Mouse (Mus musculus): ENCODE data around the gene Gm8011. TPM values are rescaled to one million over a fixed set of nuclear protein-coding genes. Genes with fewer than 3 reads are reported as not detected.
"Not testable (repeated sequence)": the region's sequence is repeated elsewhere in the genome, so short reads cannot be mapped to it uniquely, and the experiment has no call there.

Gm8011 gene
- not detected in 2 replicates for polyA plus RNA-seq (2012; rRNA removed)

GRCm38 (mm10) chr14:42463581-42463980, at the start of gene Gm8011:
Gene Gm8011 (plus strand): TSS chr14:42463881.
- H3K36me3 ChIP-seq (ENCODE audit: control insufficient read depth, insufficient read depth, low read length); H3K4me3 ChIP-seq (ENCODE audit: insufficient read depth, low read depth, low read length); H3K27ac ChIP-seq (ENCODE audit: insufficient read depth, low read depth, low read length); H3K4me1 ChIP-seq (ENCODE audit: control insufficient read depth, insufficient read depth, low read length); H3K27me3 ChIP-seq (replicated peaks; ENCODE audit: control insufficient read depth, insufficient read depth, low read length); DNase-seq: not testable (repeated sequence)
- 49% methylated on average over 2 of the region's 2 CpGs for WGBS

DNA sequence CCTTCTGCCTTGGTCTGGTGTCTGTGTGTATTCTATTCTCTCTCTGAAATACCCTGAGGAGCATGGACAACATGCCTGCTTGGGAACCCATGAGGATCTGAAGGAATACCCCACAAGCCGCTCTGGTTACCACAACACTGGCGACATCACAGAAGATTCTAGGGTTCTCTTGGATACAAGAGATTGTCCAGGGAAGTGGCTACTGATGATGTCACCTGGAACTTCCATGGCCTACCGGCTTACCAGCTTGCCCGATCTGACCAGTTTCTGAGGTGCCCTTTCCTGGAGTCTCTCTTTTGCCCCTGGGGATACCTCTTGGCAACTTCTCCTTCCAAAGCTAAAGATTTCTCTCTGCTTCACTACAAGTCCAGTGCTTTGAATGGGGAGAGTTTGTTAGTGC, 24.1 kb upstream of the Gm8011 start, which contains the start of gene Gm8005:
Gene Gm8005, minus strand, starts transcription at position 101 of the 400 bp plus-strand sequence.
- not testable (repeated sequence) for H3K4me1 ChIP-seq (ENCODE audit: control insufficient read depth, insufficient read depth, low read length); H3K27ac ChIP-seq (ENCODE audit: insufficient read depth, low read depth, low read length); DNase-seq; H3K27me3 ChIP-seq (replicated peaks; ENCODE audit: control insufficient read depth, insufficient read depth, low read length); H3K36me3 ChIP-seq (ENCODE audit: control insufficient read depth, insufficient read depth, low read length); H3K4me3 ChIP-seq (ENCODE audit: insufficient read depth, low read depth, low read length)
- 100% methylated on average over 2 of the region's 4 CpGs for WGBS

GRCm38 (mm10) chr14:42502249-42502648, 38.6 kb downstream of the Gm8011 start, which contains the start of gene Gm8020:
Gene Gm8020 (minus strand): TSS chr14:42502349.
- H3K27me3 ChIP-seq (replicated peaks; ENCODE audit: control insufficient read depth, insufficient read depth, low read length); H3K36me3 ChIP-seq (ENCODE audit: control insufficient read depth, insufficient read depth, low read length); H3K4me3 ChIP-seq (ENCODE audit: insufficient read depth, low read depth, low read length); H3K4me1 ChIP-seq (ENCODE audit: control insufficient read depth, insufficient read depth, low read length); H3K27ac ChIP-seq (ENCODE audit: insufficient read depth, low read depth, low read length); DNase-seq: not testable (repeated sequence)
- WGBS = 93% methylated on average over 2 of the region's 3 CpGs

Other genes starting within 250 kb of the Gm8011 start
- gene Gm17026, start 203.8 kb upstream of the Gm8011 start, polyA plus RNA-seq (2012; rRNA removed) = not detected in 2 replicates
- gene Gm9611, start 166.5 kb upstream of the Gm8011 start, polyA plus RNA-seq (2012; rRNA removed) = not detected in 2 replicates
- gene Gm7995, start 153.7 kb upstream of the Gm8011 start, polyA plus RNA-seq (2012; rRNA removed) = not detected in 2 replicates
- gene Gm8005, start 24.2 kb upstream of the Gm8011 start, polyA plus RNA-seq (2012; rRNA removed) = not detected in 2 replicates
- gene Gm8020, start 38.5 kb downstream of the Gm8011 start, polyA plus RNA-seq (2012; rRNA removed) = not detected in 2 replicates
- 0.19 and 0.22 TPM in 2 replicates for gene Gm8024, start 60.4 kb downstream of the Gm8011 start, polyA plus RNA-seq (2012; rRNA removed)
- gene Gm17124, start 136.0 kb downstream of the Gm8011 start, polyA plus RNA-seq (2012; rRNA removed) = not detected in 2 replicates
- not detected in 2 replicates for gene Gm3633, start 178.0 kb downstream of the Gm8011 start, polyA plus RNA-seq (2012; rRNA removed)
- gene Gm10378, start 192.1 kb downstream of the Gm8011 start, polyA plus RNA-seq (2012; rRNA removed) = not detected in 2 replicates

All from kidney, adult 2 months (tissue).